Mouse (Mus musculus): ENCODE measurements around the gene Ppara. TPM values are rescaled to one million over a fixed set of nuclear protein-coding genes. Genes with fewer than 3 reads are reported as not detected.

The Ppara gene
- polyA plus RNA-seq, 1 experiment from 2014 or later = 0.78 TPM

DNA sequence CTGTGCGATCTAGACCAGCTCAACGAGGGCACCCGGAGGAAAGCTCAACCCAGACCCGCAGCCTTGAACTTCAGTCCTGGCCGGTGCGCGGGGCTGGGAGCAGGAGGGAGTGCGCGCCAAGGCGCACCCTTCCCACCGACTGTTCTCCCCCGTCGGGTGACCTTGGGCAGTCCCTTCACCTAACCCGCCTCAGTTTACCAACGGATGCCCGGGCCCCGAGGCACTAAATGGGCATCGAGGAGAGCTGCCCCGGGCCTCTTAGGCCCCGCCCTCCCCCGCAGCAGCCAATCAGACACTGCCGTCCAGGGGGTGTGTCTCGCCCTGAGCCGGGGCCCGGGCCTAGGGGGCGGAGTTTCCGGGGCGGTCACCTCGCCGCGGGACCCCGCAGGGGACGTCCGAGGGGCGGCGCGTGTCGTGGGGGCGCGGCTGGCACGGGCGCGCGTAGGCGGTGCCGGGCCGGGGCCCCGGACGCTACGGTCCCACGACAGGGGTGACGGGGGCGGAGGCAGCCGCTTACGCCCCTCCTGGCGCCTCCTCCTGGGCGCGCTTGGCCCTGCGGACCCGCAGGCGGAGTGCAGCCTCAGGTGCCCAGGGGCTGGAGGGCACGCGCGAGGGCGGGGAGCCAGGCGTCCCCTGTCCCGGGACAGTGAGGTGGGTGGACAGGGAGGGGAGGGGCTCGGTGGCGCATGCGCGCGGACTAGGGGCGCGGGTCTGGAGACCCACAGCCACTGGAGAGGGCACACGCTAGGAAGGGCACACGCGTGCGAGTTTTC, 466 bp downstream of the Ppara start:
- H3K4me1 ChIP-seq = peaks cover 19% of the 10 kb centered on the region
- WGBS = under 1% methylated on average over 78 of the region's 78 CpGs
- DNase-seq (ENCODE audit: low spot score) = peak; percentile 84
- H3K36me3 ChIP-seq = no peaks in the 10 kb centered on the region
- peak overlapping the region; percentile 68 for H3K27ac ChIP-seq (replicated peaks)
- H3K9me3 ChIP-seq (replicated peaks) = no peaks in the 10 kb centered on the region
- H3K27me3 ChIP-seq (ENCODE audit: low read depth, poor library complexity, severe bottlenecking) = peaks cover 85% of the 10 kb centered on the region
- peak overlapping the region; percentile 81 for H3K4me3 ChIP-seq

DNA sequence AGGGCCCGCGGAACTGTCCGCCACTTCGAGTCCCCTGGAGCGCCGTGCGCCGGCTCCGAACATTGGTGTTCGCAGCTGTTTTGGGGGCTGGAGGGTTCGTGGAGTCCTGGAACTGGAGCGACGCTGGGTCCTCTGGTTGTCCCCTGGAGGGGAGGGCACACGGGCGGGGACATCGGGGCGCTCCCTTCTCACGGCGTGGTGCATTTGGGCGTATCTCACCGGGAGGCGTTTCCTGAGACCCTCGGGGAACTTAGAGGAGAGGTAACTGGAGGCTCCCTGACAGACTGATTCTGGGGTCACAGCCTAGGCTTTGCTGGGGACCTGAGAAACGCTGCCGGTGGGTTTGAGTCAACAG, 1.0 kb downstream of the Ppara start:
- WGBS = 2% methylated on average over 25 of the region's 25 CpGs
- Histone ChIP-seq H3K36me3 (no peaks in the 10 kb centered on the region), H3K27ac (replicated peaks) (peak overlapping the region; percentile 68; the same call in 1 of the 2 replicates), H3K9me3 (replicated peaks) (no peaks in the 10 kb centered on the region), H3K4me1 (peaks cover 19% of the 10 kb centered on the region), H3K27me3 (ENCODE audit: low read depth, poor library complexity, severe bottlenecking) (peaks cover 89% of the 10 kb centered on the region), H3K4me3 (peak overlapping the region; percentile 81)
- DNase-seq (ENCODE audit: low spot score) = peak; percentile 18

DNA sequence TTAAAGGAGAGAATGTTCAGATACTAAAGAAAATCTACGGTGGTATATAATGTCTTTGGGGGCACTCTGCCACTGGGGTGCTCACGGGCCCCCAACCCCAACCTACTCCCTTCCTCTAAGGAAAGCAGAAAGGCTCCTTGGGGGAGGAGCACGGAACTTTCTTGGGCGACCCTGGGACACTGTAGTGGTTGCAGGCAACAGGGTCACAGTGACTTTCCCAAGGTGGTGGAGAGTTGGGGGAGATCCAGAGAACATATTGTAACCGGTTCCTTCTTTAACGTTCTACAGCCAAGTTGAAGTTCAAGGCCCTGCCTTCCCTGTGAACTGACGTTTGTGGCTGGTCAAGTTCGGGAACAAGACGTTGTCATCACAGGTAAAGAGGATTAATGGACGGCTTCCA, 1.7 kb downstream of the Ppara start:
- Histone ChIP-seq H3K9me3 (replicated peaks) (no peaks in the 10 kb centered on the region), H3K27me3 (ENCODE audit: low read depth, poor library complexity, severe bottlenecking) (peaks cover 89% of the 10 kb centered on the region), H3K27ac (replicated peaks) (no peak overlapping the region), H3K4me3 (0 out of 2 replicates have a peak overlapping the region, but pooled peaks have one; percentile 81), H3K36me3 (no peaks in the 10 kb centered on the region), H3K4me1 (peaks cover 19% of the 10 kb centered on the region)
- WGBS = 54% methylated on average over 10 of the region's 10 CpGs
- DNase-seq (ENCODE audit: low spot score) = no peak

DNA sequence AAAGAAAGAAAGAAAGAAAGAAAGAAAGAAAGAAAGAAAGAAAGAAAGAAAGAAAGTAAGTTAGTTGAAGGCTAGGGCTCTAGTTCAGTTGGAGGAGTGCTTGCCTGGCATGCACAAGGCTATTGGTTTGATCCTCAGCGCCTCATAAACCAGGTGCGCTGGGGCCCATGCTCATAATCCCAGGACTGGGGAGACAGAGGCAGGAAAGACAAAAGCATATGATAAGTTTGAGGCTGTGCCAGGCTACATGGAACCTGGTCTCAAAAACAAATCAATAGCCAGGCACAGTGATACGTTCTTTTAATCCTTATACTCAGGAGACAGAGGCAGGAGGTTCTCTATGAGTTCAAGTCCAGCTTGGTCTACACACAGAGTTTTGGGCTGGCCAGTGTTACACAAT, 3.6 kb downstream of the Ppara start:
- peaks cover 19% of the 10 kb centered on the region for H3K4me1 ChIP-seq
- no peak overlapping the region for H3K4me3 ChIP-seq
- no peaks in the 10 kb centered on the region for H3K9me3 ChIP-seq (replicated peaks)
- 81% methylated on average over 3 of the region's 3 CpGs for WGBS
- DNase-seq (ENCODE audit: low spot score) = no peak
- no peak overlapping the region for H3K27ac ChIP-seq (replicated peaks)
- no peaks in the 10 kb centered on the region for H3K36me3 ChIP-seq
- peaks cover 73% of the 10 kb centered on the region for H3K27me3 ChIP-seq (ENCODE audit: low read depth, poor library complexity, severe bottlenecking)

DNA sequence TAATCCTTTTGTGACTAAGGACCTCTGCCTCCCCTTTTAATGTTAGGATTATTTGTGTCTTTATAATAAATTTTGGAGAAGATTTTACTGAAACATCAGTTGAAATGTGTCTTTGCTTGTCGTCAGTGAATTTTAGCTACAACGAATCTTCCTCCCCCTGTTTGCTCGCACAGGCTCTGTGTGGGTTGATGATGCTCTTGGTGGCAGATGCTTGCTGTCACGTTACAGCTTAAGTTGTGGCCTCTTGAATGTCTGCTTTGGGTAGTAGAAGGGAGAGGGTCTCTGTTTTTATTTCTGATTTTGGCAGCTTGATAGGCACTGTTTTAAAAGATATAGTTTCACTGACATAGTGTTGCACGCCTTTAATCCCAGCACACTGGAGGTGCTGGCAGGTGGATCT, 4.2 kb downstream of the Ppara start:
- DNase-seq (ENCODE audit: low spot score) = no peak
- Histone ChIP-seq H3K27me3 (ENCODE audit: low read depth, poor library complexity, severe bottlenecking) (peaks cover 73% of the 10 kb centered on the region), H3K4me3 (no peak overlapping the region), H3K4me1 (peaks cover 19% of the 10 kb centered on the region), H3K36me3 (no peaks in the 10 kb centered on the region), H3K27ac (replicated peaks) (no peak overlapping the region), H3K9me3 (replicated peaks) (no peaks in the 10 kb centered on the region)
- 78% methylated on average over 5 of the region's 5 CpGs for WGBS

DNA sequence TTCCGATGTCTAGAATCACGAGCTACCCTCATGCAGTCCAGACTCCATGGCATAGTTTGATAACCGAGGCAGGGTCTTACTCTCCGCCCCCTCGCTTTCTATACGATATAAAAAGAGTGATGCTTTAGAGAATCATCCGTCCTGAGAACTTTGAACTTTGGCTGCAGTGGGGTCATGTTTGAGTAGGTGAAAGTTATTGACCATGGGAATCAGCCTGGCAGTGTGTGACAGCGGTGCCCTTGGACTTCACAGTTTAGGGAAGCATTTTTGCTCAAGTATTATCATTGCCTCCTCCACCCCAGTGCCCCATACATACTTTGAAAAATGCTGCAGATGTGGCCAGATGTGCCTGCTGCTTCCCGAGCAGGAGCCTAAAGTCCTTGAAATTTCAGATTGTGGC, 7.8 kb downstream of the Ppara start:
- Histone ChIP-seq H3K27me3 (ENCODE audit: low read depth, poor library complexity, severe bottlenecking) (peaks cover 37% of the 10 kb centered on the region), H3K9me3 (replicated peaks) (no peaks in the 10 kb centered on the region), H3K4me1 (no peaks in the 10 kb centered on the region), H3K27ac (replicated peaks) (no peak overlapping the region), H3K4me3 (no peak overlapping the region), H3K36me3 (no peaks in the 10 kb centered on the region)
- WGBS = 87% methylated on average over 9 of the region's 9 CpGs
- DNase-seq (ENCODE audit: low spot score) = no peak

DNA sequence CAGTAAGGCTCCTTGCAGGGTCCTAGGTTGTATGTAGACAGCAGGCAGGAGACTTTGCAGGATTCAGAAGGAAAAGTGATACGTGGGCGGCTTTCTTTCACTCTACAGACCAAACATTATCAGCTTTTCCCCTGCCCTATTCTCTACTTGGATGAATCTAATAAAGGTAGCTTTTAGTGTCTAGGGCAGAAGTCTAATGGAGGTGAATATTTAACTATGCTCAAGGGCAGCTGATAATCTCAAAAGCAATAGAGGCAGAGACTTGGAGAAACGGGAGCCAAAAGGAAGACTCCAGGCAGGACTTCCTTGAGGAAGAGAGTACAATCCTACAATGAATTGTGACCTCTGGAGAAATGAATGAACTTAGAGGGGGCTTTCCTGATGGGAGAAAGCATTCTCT, 9.2 kb downstream of the Ppara start:
- Histone ChIP-seq H3K4me1 (no peaks in the 10 kb centered on the region), H3K36me3 (no peaks in the 10 kb centered on the region), H3K4me3 (no peak overlapping the region), H3K27me3 (ENCODE audit: low read depth, poor library complexity, severe bottlenecking) (peaks cover 26% of the 10 kb centered on the region), H3K9me3 (replicated peaks) (no peaks in the 10 kb centered on the region), H3K27ac (replicated peaks) (no peak overlapping the region)
- no peak for DNase-seq (ENCODE audit: low spot score)
- WGBS = 73% methylated on average over 3 of the region's 3 CpGs

DNA sequence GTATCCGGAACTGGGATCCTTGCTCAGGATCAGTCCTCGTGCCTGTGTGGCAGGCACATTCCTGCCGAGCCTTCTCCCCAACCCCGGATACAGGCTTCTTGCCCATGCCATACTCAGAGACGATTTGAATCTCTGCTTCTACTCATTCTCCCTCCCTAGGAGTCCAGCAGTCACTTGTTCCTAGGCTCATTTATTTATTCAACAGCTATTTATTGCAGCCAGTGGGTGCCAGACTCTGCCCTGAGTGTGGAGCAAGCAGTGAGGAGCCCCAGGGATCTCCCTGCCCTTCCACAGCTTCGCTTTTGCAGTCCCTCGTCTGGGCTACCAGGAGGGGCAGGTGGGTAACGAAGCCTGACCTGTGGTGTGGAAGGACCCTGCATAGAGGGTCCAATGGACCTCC, 11.4 kb downstream of the Ppara start:
- Histone ChIP-seq H3K27me3 (ENCODE audit: low read depth, poor library complexity, severe bottlenecking) (peaks cover 8% of the 10 kb centered on the region), H3K4me1 (no peaks in the 10 kb centered on the region), H3K9me3 (replicated peaks) (no peaks in the 10 kb centered on the region), H3K4me3 (no peak overlapping the region), H3K36me3 (no peaks in the 10 kb centered on the region), H3K27ac (replicated peaks) (no peak overlapping the region)
- no peak for DNase-seq (ENCODE audit: low spot score)
- 78% methylated on average over 8 of the region's 8 CpGs for WGBS

DNA sequence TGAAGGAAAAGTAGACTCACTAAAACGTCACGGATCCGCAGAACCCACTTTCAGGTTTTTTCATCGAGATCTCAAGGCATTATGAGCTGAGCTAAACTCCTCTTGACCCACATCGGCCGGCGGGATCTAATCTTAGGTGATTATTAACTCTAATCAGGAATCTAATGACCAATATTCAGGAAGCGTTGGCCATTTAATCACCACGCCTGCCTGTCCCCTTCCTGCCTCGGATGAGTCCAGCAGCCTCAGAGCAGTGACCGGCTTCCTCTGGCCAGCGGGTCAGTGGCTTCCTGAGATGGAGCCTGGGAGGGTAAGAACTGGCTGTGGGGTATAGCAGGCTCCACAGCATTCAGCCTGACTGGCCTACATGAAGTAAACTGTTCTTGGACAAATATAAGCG, 11.9 kb downstream of the Ppara start:
- H3K27ac ChIP-seq (replicated peaks) = no peak overlapping the region
- no peaks in the 10 kb centered on the region for H3K36me3 ChIP-seq
- WGBS = 90% methylated on average over 13 of the region's 13 CpGs
- DNase-seq (ENCODE audit: low spot score) = no peak
- no peak overlapping the region for H3K4me3 ChIP-seq
- peaks cover 8% of the 10 kb centered on the region for H3K27me3 ChIP-seq (ENCODE audit: low read depth, poor library complexity, severe bottlenecking)
- H3K9me3 ChIP-seq (replicated peaks) = no peaks in the 10 kb centered on the region
- H3K4me1 ChIP-seq = no peaks in the 10 kb centered on the region

DNA sequence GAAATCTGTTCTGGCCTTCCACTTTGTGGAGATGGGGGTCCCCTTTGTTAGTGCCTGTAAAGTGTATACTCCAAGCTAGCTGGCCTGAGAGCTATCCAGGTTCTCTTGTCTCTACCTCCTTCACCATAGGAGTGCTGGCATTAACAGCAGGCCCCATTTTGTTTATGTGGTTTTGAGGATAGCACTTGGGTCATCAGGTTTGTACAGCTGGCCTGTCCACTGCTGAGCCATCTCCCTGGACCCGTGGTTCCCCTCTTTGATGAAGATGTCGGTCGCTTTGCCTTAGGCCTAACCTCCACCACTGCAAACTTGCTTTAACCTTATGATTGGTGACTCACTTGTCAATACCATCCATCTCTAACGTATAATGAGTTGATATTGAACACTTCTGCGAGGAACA, 13.2 kb downstream of the Ppara start:
- Histone ChIP-seq H3K36me3 (no peaks in the 10 kb centered on the region), H3K4me1 (no peaks in the 10 kb centered on the region), H3K9me3 (replicated peaks) (0 out of 2 replicates have a peak, but pooled peaks cover 3% of the 10 kb centered on the region), H3K4me3 (no peak overlapping the region), H3K27ac (replicated peaks) (no peak overlapping the region), H3K27me3 (ENCODE audit: low read depth, poor library complexity, severe bottlenecking) (peaks cover 8% of the 10 kb centered on the region)
- no peak for DNase-seq (ENCODE audit: low spot score)
- 88% methylated on average over 5 of the region's 5 CpGs for WGBS

DNA sequence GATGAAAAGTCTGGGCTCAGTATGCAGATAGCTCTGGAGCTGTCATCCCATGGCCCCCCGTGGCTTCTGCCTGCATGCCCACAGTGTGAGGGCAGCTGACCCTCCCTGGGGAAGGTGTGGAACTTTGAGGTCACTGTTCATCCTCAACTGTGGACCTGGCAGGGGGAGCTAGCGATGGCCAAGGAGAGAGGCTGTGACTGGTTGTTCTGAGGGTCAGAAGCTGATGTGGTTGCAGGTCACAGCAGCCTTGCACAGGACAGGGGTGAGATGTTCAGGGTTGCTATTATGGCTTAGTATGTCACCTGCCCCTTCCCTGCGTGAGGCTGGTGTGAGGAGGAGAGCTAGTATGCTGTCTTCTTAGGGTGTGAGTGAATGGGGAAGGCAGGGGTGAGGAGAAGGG, 13.7 kb downstream of the Ppara start:
- H3K4me3 ChIP-seq = no peak overlapping the region
- H3K27ac ChIP-seq (replicated peaks) = no peak overlapping the region
- peaks cover 5% of the 10 kb centered on the region for H3K27me3 ChIP-seq (ENCODE audit: low read depth, poor library complexity, severe bottlenecking)
- H3K36me3 ChIP-seq = no peaks in the 10 kb centered on the region
- H3K9me3 ChIP-seq (replicated peaks) = 0 out of 2 replicates have a peak, but pooled peaks cover 3% of the 10 kb centered on the region
- no peaks in the 10 kb centered on the region for H3K4me1 ChIP-seq
- 69% methylated on average over 3 of the region's 3 CpGs for WGBS
- DNase-seq (ENCODE audit: low spot score) = no peak

DNA sequence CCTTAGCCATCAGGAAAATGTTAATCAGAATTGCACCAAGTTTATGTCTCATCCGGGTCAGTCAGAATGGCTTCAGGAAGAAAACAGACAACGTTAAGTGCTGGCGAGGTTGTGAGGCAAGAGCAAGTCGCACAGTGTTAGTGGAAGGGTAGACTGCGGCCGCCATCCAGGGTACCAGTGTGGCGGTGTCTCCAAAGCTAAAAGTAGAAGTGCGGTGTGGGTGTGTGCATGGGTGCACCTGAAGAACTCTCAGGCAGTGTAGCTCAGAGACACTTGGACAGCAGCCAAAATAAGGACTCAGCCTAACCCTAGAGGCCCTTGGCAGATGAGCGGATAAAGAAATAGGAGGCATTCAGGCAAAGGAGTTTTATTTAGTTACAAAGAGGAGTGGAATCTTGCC, 14.4 kb downstream of the Ppara start:
- no peak overlapping the region for H3K4me3 ChIP-seq
- no peaks in the 10 kb centered on the region for H3K36me3 ChIP-seq
- H3K27ac ChIP-seq (replicated peaks) = no peak overlapping the region
- H3K9me3 ChIP-seq (replicated peaks) = 0 out of 2 replicates have a peak, but pooled peaks cover 3% of the 10 kb centered on the region
- no peaks in the 10 kb centered on the region for H3K4me1 ChIP-seq
- no peak for DNase-seq (ENCODE audit: low spot score)
- WGBS = 93% methylated on average over 9 of the region's 9 CpGs
- H3K27me3 ChIP-seq (ENCODE audit: low read depth, poor library complexity, severe bottlenecking) = no peaks in the 10 kb centered on the region

DNA sequence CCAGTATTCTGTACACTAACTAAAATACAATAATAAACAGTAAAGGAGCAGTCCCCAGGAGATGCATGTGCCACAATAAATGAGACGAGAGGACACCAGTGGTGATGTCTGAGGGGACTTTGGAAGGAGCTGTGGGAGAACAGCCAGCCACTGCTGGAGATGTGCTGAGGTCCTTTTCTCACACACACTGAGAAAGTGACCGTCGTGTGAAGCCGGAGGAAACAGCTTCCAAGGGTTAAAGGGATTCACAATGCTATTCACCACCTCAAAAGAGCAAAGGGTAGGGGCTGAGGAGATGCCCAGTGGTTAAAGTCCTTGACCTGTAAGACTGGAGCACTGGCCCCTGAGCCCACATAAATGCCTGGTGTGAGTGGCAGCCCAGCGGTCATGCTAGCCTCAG, 15.3 kb downstream of the Ppara start:
- Histone ChIP-seq H3K9me3 (replicated peaks) (0 out of 2 replicates have a peak, but pooled peaks cover 3% of the 10 kb centered on the region), H3K4me3 (no peak overlapping the region), H3K36me3 (no peaks in the 10 kb centered on the region), H3K27ac (replicated peaks) (no peak overlapping the region), H3K4me1 (no peaks in the 10 kb centered on the region), H3K27me3 (ENCODE audit: low read depth, poor library complexity, severe bottlenecking) (no peaks in the 10 kb centered on the region)
- DNase-seq (ENCODE audit: low spot score) = no peak
- 83% methylated on average over 5 of the region's 5 CpGs for WGBS
